Mouse (Mus musculus) lung, adult 2 months (tissue): ENCODE results near the gene Ptgr2.

Experiments used
- CTCF ChIP-seq: fragments of 200-500 bp; IDR thresholded peaks from 2 replicates; pipeline ENCODE4 v1.5.1; 2011; ENCODE audit warnings: mild to moderate bottlenecking, low read length, control low read depth; ENCODE audit not compliant: insufficient read depth
- POLR2A ChIP-seq: fragments of 200-500 bp; IDR thresholded peaks from 2 replicates; pipeline ENCODE4 v1.6.1; 2011; ENCODE audit warnings: low read depth, mild to moderate bottlenecking, control low read depth, low read length, borderline replicate concordance; ENCODE audit errors: extremely low read depth

GRCm38 (mm10) chr12:84284391-84284790 lies 641 bp upstream of the Ptgr2 start:
- TF ChIP-seq CTCF (no peak), POLR2A (no peak)
